Mouse (Mus musculus): ENCODE data around the gene Nrg4. TPM values are rescaled to one million over a fixed set of nuclear protein-coding genes. Genes with fewer than 3 reads are reported as not detected.

The Nrg4 gene
- polyA plus RNA-seq (2015; fragmentation: Nextera tagmentation; extraction: Ambion mirVana): 0.50 and 3.9 TPM in 2 replicates

DNA sequence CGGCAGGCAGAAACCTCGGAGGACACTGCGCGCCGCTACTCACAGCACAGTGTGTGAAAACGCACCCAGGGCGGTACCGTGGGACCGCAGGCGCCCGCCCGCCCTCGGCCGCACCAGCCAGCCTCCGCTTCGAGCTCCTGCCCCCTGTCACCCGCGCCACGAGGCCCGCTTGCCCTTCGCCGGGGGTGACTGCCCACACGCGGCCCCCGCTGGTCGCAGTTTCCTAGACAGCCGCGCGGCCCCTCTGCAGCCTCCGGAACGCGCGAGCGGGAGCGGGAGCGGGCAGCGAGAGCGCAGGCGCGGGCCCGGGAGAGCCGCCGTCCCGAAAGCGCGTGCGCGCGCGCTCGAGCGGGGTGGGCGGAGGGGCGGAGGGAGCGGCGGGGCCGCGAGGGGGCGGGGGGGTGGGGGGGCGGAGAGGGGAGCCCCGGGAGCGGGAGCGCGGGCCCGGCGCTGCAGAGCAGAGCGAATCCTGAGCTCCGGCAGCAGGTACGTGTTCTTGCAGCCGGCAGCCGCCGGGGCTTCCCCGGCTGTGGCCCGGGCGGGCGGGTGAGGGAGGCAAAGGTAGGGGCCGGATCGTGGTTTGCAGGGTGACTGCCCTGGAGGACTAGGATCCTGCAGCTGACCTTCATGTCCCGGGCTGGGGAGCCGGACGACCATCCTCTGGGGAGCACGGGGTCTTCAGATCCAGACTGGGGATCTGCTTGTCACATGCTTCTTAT, at the start of gene Nrg4, which contains the start of gene Tmem266:
Nrg4 (minus strand) TSS at position 330 of the 719 bp plus-strand sequence.
Tmem266 (plus strand) TSS at position 399 of the 719 bp plus-strand sequence.

DNA sequence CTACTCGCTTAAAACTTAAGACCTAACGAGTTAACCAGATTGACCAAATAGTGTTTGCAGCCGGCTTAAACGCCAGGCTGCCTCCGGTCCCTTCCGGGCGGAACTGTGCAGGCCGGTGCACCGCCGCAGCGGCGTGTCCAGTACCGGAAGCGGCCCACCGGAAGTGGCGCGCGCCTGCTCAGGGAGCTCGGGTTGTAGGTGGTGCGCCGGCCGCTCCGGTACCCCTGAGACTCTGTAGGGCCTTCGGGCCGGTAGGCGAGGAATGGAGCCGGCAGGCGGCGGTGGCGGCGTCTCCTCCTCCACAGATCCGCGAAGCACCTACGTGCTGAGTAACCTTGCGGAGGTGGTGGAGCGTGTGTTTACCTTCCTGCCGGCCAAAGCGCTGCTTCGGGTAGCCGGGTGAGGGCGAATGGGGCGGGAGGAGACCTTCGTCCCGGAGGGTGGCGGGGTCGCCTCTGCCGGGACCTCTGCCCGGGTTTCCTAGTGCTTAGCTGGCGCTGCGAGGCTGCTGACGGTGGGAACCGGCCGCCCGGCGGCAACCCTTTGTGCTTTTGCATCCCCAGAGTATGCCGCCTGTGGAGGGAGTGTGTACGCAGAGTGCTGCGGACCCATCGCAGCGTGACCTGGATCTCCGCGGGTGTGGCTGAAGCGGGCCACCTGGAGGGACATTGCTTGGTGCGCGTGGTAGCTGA, 117.7 kb downstream of the Nrg4 start, which contains the start of gene Fbxo22:
Fbxo22 (plus strand) TSS at position 136 of the 692 bp plus-strand sequence.

Other genes starting within 250 kb of the Nrg4 start
- gene Ube2q2, start 178.0 kb downstream of the Nrg4 start, polyA plus RNA-seq (2015; fragmentation: Nextera tagmentation; extraction: Ambion mirVana): 19.0 and 20.1 TPM in 2 replicates
- gene Fbxo22, start 117.9 kb downstream of the Nrg4 start, polyA plus RNA-seq (2015; fragmentation: Nextera tagmentation; extraction: Ambion mirVana): 23.3 and 29.3 TPM in 2 replicates
- 0.11 and 0.14 TPM in 2 replicates for gene Tmem266, start 69 bp upstream of the Nrg4 start, polyA plus RNA-seq (2015; fragmentation: Nextera tagmentation; extraction: Ambion mirVana)
- 422 and 428 TPM in 2 replicates for gene Etfa, start 185.4 kb upstream of the Nrg4 start, polyA plus RNA-seq (2015; fragmentation: Nextera tagmentation; extraction: Ambion mirVana)
- gene Isl2, start 211.8 kb upstream of the Nrg4 start, polyA plus RNA-seq (2015; fragmentation: Nextera tagmentation; extraction: Ambion mirVana): 0.13 and 0.19 TPM in 2 replicates